Mouse (Mus musculus): Measurements from ENCODE around the gene Rgs19. TPM values are rescaled to one million over a fixed set of nuclear protein-coding genes. Genes with fewer than 3 reads are reported as not detected.

The Rgs19 gene
- polyA plus RNA-seq, 1 experiment from 2014 or later = 42.7 TPM

- Histone ChIP-seq H3K4me1 (replicated peaks) (peaks cover 31% of the 10 kb centered on the region), H3K36me3 (no peaks in the 10 kb centered on the region), H3K27me3 (peaks cover 66% of the 10 kb centered on the region), H3K4me2 (peak overlapping the region; percentile 62), H3K9me3 (no peaks in the 10 kb centered on the region), H3K9ac (peak overlapping the region; percentile 65), H3K4me3 (peak overlapping the region; percentile 41), H3K27ac (replicated peaks) (0 out of 2 replicates have a peak overlapping the region, but pooled peaks have one; percentile 23)
- 3% methylated on average over 56 of the region's 56 CpGs for WGBS
- no peak for ATAC-seq (ENCODE audit: low read depth)
Measured at GRCm38 (mm10) chr2:181670285-181670912, 23.4 kb downstream of the Rgs19 start.

- 0 out of 2 replicates have a peak, but pooled peaks cover 4% of the 10 kb centered on the region for H3K36me3 ChIP-seq
- no peak overlapping the region for H3K9ac ChIP-seq
- no peak for ATAC-seq (ENCODE audit: low read depth)
- H3K9me3 ChIP-seq = no peaks in the 10 kb centered on the region
- no peak overlapping the region for H3K4me3 ChIP-seq
- no peak overlapping the region for H3K4me2 ChIP-seq
- 40% methylated on average over 4 of the region's 4 CpGs for WGBS
- peak overlapping the region; percentile 14; the same call in 1 of the 2 replicates for H3K27ac ChIP-seq (replicated peaks)
- H3K27me3 ChIP-seq = peaks cover 10% of the 10 kb centered on the region
- H3K4me1 ChIP-seq (replicated peaks) = peaks cover 8% of the 10 kb centered on the region
Measured at GRCm38 (mm10) chr2:181663298-181663630, 30.5 kb downstream of the Rgs19 start.

GRCm38 (mm10) chr2:181662620-181663297, 31.0 kb downstream of the Rgs19 start:
- H3K9me3 ChIP-seq = no peaks in the 10 kb centered on the region
- H3K27me3 ChIP-seq = peaks cover 5% of the 10 kb centered on the region
- H3K4me2 ChIP-seq = no peak overlapping the region
- no peak overlapping the region for H3K9ac ChIP-seq
- no peak for ATAC-seq (ENCODE audit: low read depth)
- no peak overlapping the region for H3K4me3 ChIP-seq
- 78% methylated on average over 3 of the region's 3 CpGs for WGBS
- 0 out of 2 replicates have a peak, but pooled peaks cover 7% of the 10 kb centered on the region for H3K36me3 ChIP-seq
- peak overlapping the region; percentile 14; the same call in 1 of the 2 replicates for H3K27ac ChIP-seq (replicated peaks)
- H3K4me1 ChIP-seq (replicated peaks) = peaks cover 8% of the 10 kb centered on the region

- Histone ChIP-seq H3K27me3 (no peaks in the 10 kb centered on the region), H3K9me3 (no peaks in the 10 kb centered on the region), H3K4me3 (no peak overlapping the region), H3K4me2 (no peak overlapping the region), H3K9ac (no peak overlapping the region), H3K36me3 (peaks cover 38% of the 10 kb centered on the region), H3K4me1 (replicated peaks) (peaks cover 8% of the 10 kb centered on the region), H3K27ac (replicated peaks) (no peak overlapping the region)
- 13% methylated on average over 9 of the region's 9 CpGs for WGBS
- peak; percentile 82; the same call in 1 of the 2 replicates for ATAC-seq (ENCODE audit: low read depth)
Measured at GRCm38 (mm10) chr2:181659609-181660055, 34.1 kb downstream of the Rgs19 start.

- whole genome bisulfite sequencing = 31% methylated on average over 17 of the region's 17 CpGs
- no peak overlapping the region for H3K27ac ChIP-seq (replicated peaks)
- H3K9me3 ChIP-seq = no peaks in the 10 kb centered on the region
- H3K36me3 ChIP-seq = peaks cover 44% of the 10 kb centered on the region
- H3K27me3 ChIP-seq = no peaks in the 10 kb centered on the region
- ATAC-seq (ENCODE audit: low read depth) = peak; percentile 62
- no peak overlapping the region for H3K9ac ChIP-seq
- no peak overlapping the region for H3K4me3 ChIP-seq
- H3K4me2 ChIP-seq = no peak overlapping the region
- peaks cover 8% of the 10 kb centered on the region for H3K4me1 ChIP-seq (replicated peaks)
Measured at GRCm38 (mm10) chr2:181658930-181659555, 34.7 kb downstream of the Rgs19 start.

GRCm38 (mm10) chr2:181658528-181658927, 35.2 kb downstream of the Rgs19 start:
- Histone ChIP-seq H3K4me3 (no peak overlapping the region), H3K27ac (replicated peaks) (no peak overlapping the region), H3K27me3 (no peaks in the 10 kb centered on the region), H3K36me3 (peaks cover 49% of the 10 kb centered on the region), H3K9me3 (no peaks in the 10 kb centered on the region), H3K4me1 (replicated peaks) (peaks cover 8% of the 10 kb centered on the region), H3K9ac (no peak overlapping the region), H3K4me2 (no peak overlapping the region)
- WGBS = 87% methylated on average over 7 of the region's 7 CpGs
- no peak for ATAC-seq (ENCODE audit: low read depth)

- no peak overlapping the region for H3K9ac ChIP-seq
- peaks cover 60% of the 10 kb centered on the region for H3K36me3 ChIP-seq
- H3K27me3 ChIP-seq = no peaks in the 10 kb centered on the region
- WGBS = 71% methylated on average over 2 of the region's 2 CpGs
- H3K27ac ChIP-seq (replicated peaks) = no peak overlapping the region
- no peak overlapping the region for H3K4me3 ChIP-seq
- H3K4me1 ChIP-seq (replicated peaks) = peaks cover 8% of the 10 kb centered on the region
- H3K4me2 ChIP-seq = no peak overlapping the region
- ATAC-seq (ENCODE audit: low read depth) = no peak
- H3K9me3 ChIP-seq = no peaks in the 10 kb centered on the region
Measured at GRCm38 (mm10) chr2:181657441-181657840, 36.3 kb downstream of the Rgs19 start.

- H3K4me3 ChIP-seq = no peak within 1 kb of the TSS
- H3K27me3 ChIP-seq = no peaks in the 10 kb centered on the region
- 44% methylated on average over 3 of the region's 3 CpGs for WGBS
- no peak within 1 kb of the TSS for H3K4me2 ChIP-seq
- H3K4me1 ChIP-seq (replicated peaks) = peaks cover 8% of the 10 kb centered on the region
- H3K27ac ChIP-seq (replicated peaks) = no peak within 1 kb of the TSS
- no peak for ATAC-seq (ENCODE audit: low read depth)
- H3K9ac ChIP-seq = no peak within 1 kb of the TSS
- peaks cover 67% of the 10 kb centered on the region for H3K36me3 ChIP-seq
- H3K9me3 ChIP-seq = no peaks in the 10 kb centered on the region
Measured at GRCm38 (mm10) chr2:181656734-181657133, 37.0 kb downstream of the Rgs19 start, which contains the start of gene Gm29797. Gm29797 (plus strand) TSS chr2:181657034.

GRCm38 (mm10) chr2:181653523-181653922, 40.3 kb downstream of the Rgs19 start:
- Histone ChIP-seq H3K9ac (no peak overlapping the region), H3K4me2 (no peak overlapping the region), H3K27me3 (no peaks in the 10 kb centered on the region), H3K9me3 (no peaks in the 10 kb centered on the region), H3K4me3 (no peak overlapping the region), H3K4me1 (replicated peaks) (no peaks in the 10 kb centered on the region), H3K36me3 (peaks cover 97% of the 10 kb centered on the region), H3K27ac (replicated peaks) (0 out of 2 replicates have a peak overlapping the region, but pooled peaks have one; percentile 33)
- WGBS = 88% methylated on average over 1 of the region's 1 CpGs
- ATAC-seq (ENCODE audit: low read depth) = peak; percentile 23; the same call in 1 of the 2 replicates

- Histone ChIP-seq H3K27ac (replicated peaks) (no peak overlapping the region), H3K36me3 (peaks cover 97% of the 10 kb centered on the region), H3K4me1 (replicated peaks) (no peaks in the 10 kb centered on the region), H3K9me3 (no peaks in the 10 kb centered on the region), H3K4me3 (no peak overlapping the region), H3K4me2 (no peak overlapping the region), H3K27me3 (no peaks in the 10 kb centered on the region), H3K9ac (no peak overlapping the region)
- no peak for ATAC-seq (ENCODE audit: low read depth)
Measured at GRCm38 (mm10) chr2:181653065-181653464, 40.7 kb downstream of the Rgs19 start.

GRCm38 (mm10) chr2:181648926-181649325, 44.9 kb downstream of the Rgs19 start:
- ATAC-seq (ENCODE audit: low read depth) = no peak
- H3K4me2 ChIP-seq = no peak overlapping the region
- H3K27me3 ChIP-seq = no peaks in the 10 kb centered on the region
- no peak overlapping the region for H3K4me3 ChIP-seq
- H3K4me1 ChIP-seq (replicated peaks) = no peaks in the 10 kb centered on the region
- H3K9me3 ChIP-seq = no peaks in the 10 kb centered on the region
- 87% methylated on average over 10 of the region's 10 CpGs for WGBS
- no peak overlapping the region for H3K9ac ChIP-seq
- H3K27ac ChIP-seq (replicated peaks) = no peak overlapping the region
- peaks cover 96% of the 10 kb centered on the region for H3K36me3 ChIP-seq
